Mouse (Mus musculus) hindbrain, embryonic 16.5 days (tissue): ENCODE measurements around the gene Itpka. TPM values are rescaled to one million over a fixed set of nuclear protein-coding genes. Genes with fewer than 3 reads are reported as not detected.
A peak's percentile ranks its signal among the peaks of the same experiment; 100 is the strongest.

Source experiments
- ATAC-seq: fragments of 200-750 bp; cut with Nextera tagmentation; 2 replicates; pipeline ENCODE4 v1.8.0; 2017; ENCODE audit warnings: moderate TSS enrichment, moderate library complexity
- H3K27ac ChIP-seq: fragments of 300-500 bp; sonication (generic); 2 replicates; pipeline ENCODE4 v1.5.1; 2014; ENCODE audit warnings: low read depth, mild to moderate bottlenecking, control low read depth, low read length, moderate library complexity
- H3K27me3 ChIP-seq: fragments of 300-500 bp; sonication (generic); replicated peaks from 2 replicates; pipeline ENCODE4 v1.6.1; 2014; ENCODE audit warnings: low read length; ENCODE audit not compliant: control insufficient read depth, insufficient read depth
- H3K36me3 ChIP-seq: fragments of 300-500 bp; sonication (generic); 2 replicates; pipeline ENCODE4 v1.6.1; 2014; ENCODE audit warnings: mild to moderate bottlenecking, low read length, moderate library complexity, mixed read lengths; ENCODE audit not compliant: control insufficient read depth, insufficient read depth
- H3K4me1 ChIP-seq: fragments of 300-500 bp; sonication (generic); 2 replicates; pipeline ENCODE4 v1.6.1; 2014; ENCODE audit warnings: low read depth, low read length; ENCODE audit not compliant: control insufficient read depth, insufficient read depth
- H3K4me2 ChIP-seq: fragments of 300-500 bp; sonication (generic); 2 replicates; pipeline ENCODE4 v1.6.1; 2014; ENCODE audit warnings: mild to moderate bottlenecking, low read length, control low read depth, moderate library complexity
- H3K4me3 ChIP-seq: fragments of 300-500 bp; sonication (generic); 2 replicates; pipeline ENCODE4 v1.5.1; 2014; ENCODE audit warnings: mild to moderate bottlenecking, low read length, control low read depth, moderate library complexity
- H3K9ac ChIP-seq: fragments of 300-500 bp; sonication (generic); 2 replicates; pipeline ENCODE4 v1.6.1; 2014; ENCODE audit warnings: low read depth, mild to moderate bottlenecking, control low read depth, low read length, moderate library complexity
- H3K9me3 ChIP-seq: fragments of 300-500 bp; sonication (generic); 2 replicates; pipeline ENCODE4 v1.6.1; 2014; ENCODE audit warnings: mild to moderate bottlenecking, low read length, moderate library complexity; ENCODE audit not compliant: control insufficient read depth
- WGBS: fragments of 180-500 bp; shearing (Covaris S2); extraction: QIAGEN DNeasy Blood & Tissue Kit; methylation state at CpG from one replicate; pipeline ENCODE4 v1.1.7; 2014; 5-methylcytosine and 5-hydroxymethylcytosine counted together
- polyA plus RNA-seq: library from polyadenylated mRNA; unstranded; fragments of >200 nt; fragmentation: Nextera tagmentation; extraction: Ambion mirVana; gene quantifications from 2 replicates; pipeline ENCODE4 v1.2.1, GENCODE M21; 2015

Gene Itpka
- polyA plus RNA-seq, 1 experiment from 2014 or later: 0.54 TPM

- Histone ChIP-seq H3K27me3 (peaks cover 31% of the 10 kb centered on the region), H3K4me1 (peaks cover 13% of the 10 kb centered on the region), H3K27ac (no peak overlapping the region), H3K36me3 (peaks cover 9% of the 10 kb centered on the region), H3K4me2 (no peak overlapping the region), H3K4me3 (no peak overlapping the region), H3K9me3 (no peaks in the 10 kb centered on the region), H3K9ac (no peak overlapping the region)
- ATAC-seq: no peak
- WGBS: 74% methylated on average over 1 of the region's 1 CpGs
Measured at GRCm38 (mm10) chr2:119762276-119762675, 20.1 kb downstream of the Itpka start.

- Histone ChIP-seq H3K9me3 (no peaks in the 10 kb centered on the region), H3K4me2 (no peak overlapping the region), H3K27ac (no peak overlapping the region), H3K9ac (no peak overlapping the region), H3K4me3 (no peak overlapping the region), H3K4me1 (no peaks in the 10 kb centered on the region; the same call in 1 of the 2 replicates), H3K36me3 (peaks cover 17% of the 10 kb centered on the region), H3K27me3 (peaks cover 19% of the 10 kb centered on the region)
- 75% methylated on average over 4 of the region's 4 CpGs for WGBS
- no peak for ATAC-seq
Measured at GRCm38 (mm10) chr2:119763924-119764323, 21.8 kb downstream of the Itpka start.

DNA sequence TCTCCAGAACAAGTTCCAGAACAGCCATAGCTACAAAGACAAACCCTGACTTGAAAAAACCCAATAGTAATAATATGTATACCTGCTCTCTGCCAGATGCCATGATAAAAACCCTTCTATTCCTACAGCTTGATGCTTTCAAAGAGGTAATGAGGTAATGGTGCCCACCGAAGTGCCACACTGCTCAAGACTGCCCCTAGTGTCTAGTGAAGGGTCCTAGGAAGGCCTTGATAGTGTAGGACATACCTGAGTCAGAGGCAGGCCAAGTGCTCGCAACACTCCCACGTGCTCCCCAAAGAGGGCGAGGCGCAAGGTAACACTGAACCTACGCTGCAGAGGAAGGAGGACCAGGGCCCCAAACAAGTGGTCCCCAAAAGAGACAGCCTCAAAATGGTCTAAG, 25.1 kb downstream of the Itpka start:
- Histone ChIP-seq H3K9me3 (no peaks in the 10 kb centered on the region), H3K27me3 (no peaks in the 10 kb centered on the region)
- 94% methylated on average over 6 of the region's 6 CpGs for WGBS

DNA sequence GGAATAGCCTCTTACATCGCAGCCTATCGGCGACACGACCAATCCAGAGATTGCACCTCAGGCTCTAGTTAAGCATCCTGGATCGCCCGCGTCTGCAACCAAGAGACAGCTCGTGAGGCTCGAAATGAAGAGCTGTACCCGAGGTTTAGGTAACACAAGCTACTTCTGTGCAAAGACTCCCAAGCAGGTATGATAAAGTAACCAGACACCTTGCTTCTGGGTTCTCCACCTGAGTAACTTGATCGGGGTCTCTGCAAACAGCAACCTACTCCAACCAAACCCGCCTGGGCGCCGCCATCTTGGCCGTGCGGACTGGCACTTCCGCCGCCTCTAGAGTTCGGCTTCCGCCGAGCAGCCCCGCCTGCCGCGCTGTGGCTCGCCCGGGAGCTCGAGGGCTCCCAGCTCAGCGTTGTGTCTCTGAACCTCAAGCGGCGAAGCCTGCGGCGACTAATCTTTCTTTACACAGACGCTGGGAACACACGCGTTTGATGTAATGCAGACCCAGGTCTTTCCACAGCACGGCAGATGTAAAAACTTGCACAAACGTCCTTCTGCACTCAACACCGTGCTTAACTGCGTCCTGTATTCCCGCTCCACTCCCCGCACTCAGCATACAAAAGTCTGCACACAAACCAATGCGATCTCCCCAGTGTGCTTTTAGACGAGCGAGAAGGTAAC, 45.2 kb downstream of the Itpka start, which contains the start of gene Rpap1:
Gene Rpap1 (minus strand): TSS at position 332 of the 678 bp plus-strand sequence.
- H3K27me3 ChIP-seq: no peaks in the 10 kb centered on the region
- H3K4me2 ChIP-seq: peak within 1 kb of the TSS; percentile 71
- peaks cover 4% of the 10 kb centered on the region for H3K36me3 ChIP-seq
- H3K4me1 ChIP-seq: peaks cover 11% of the 10 kb centered on the region
- peak within 1 kb of the TSS; percentile 84 for H3K27ac ChIP-seq
- H3K4me3 ChIP-seq: peak within 1 kb of the TSS; percentile 49
- H3K9ac ChIP-seq: peak within 1 kb of the TSS; percentile 75
- H3K9me3 ChIP-seq: no peaks in the 10 kb centered on the region
- under 1% methylated on average over 44 of the region's 44 CpGs for WGBS
- peak; percentile 99 for ATAC-seq

More for the DNA sequence above, 25.1 kb downstream of the Itpka start:
- H3K4me1 ChIP-seq: no peaks in the 10 kb centered on the region
- H3K9ac ChIP-seq: no peak overlapping the region
- H3K27ac ChIP-seq: no peak overlapping the region
- no peak overlapping the region for H3K4me3 ChIP-seq
- ATAC-seq: no peak
- no peak overlapping the region for H3K4me2 ChIP-seq
- peaks cover 29% of the 10 kb centered on the region for H3K36me3 ChIP-seq

GRCm38 (mm10) chr2:119789996-119790395, 47.9 kb downstream of the Itpka start:
- WGBS: 97% methylated on average over 2 of the region's 2 CpGs

GRCm38 (mm10) chr2:119797279-119797783, 55.2 kb downstream of the Itpka start, which contains the start of gene Tyro3:
Gene Tyro3 (plus strand): TSS chr2:119797733.
- H3K4me3 ChIP-seq: no peak within 1 kb of the TSS
- H3K4me1 ChIP-seq: peaks cover 10% of the 10 kb centered on the region
- ATAC-seq: no peak
- H3K4me2 ChIP-seq: no peak within 1 kb of the TSS
- H3K9me3 ChIP-seq: no peaks in the 10 kb centered on the region
- 70% methylated on average over 5 of the region's 5 CpGs for WGBS
- H3K27ac ChIP-seq: no peak within 1 kb of the TSS
- no peak within 1 kb of the TSS for H3K9ac ChIP-seq
- H3K27me3 ChIP-seq: peaks cover 2% of the 10 kb centered on the region; the same call in 1 of the 2 replicates
- H3K36me3 ChIP-seq: no peaks in the 10 kb centered on the region

More at GRCm38 (mm10) chr2:119789996-119790395, 47.9 kb downstream of the Itpka start:
- H3K4me3 ChIP-seq: no peak overlapping the region
- no peaks in the 10 kb centered on the region for H3K36me3 ChIP-seq
- H3K4me2 ChIP-seq: no peak overlapping the region
- H3K27me3 ChIP-seq: no peaks in the 10 kb centered on the region
- ATAC-seq: no peak
- peaks cover 11% of the 10 kb centered on the region for H3K4me1 ChIP-seq
- no peak overlapping the region for H3K9ac ChIP-seq
- H3K9me3 ChIP-seq: no peaks in the 10 kb centered on the region
- no peak overlapping the region for H3K27ac ChIP-seq

DNA sequence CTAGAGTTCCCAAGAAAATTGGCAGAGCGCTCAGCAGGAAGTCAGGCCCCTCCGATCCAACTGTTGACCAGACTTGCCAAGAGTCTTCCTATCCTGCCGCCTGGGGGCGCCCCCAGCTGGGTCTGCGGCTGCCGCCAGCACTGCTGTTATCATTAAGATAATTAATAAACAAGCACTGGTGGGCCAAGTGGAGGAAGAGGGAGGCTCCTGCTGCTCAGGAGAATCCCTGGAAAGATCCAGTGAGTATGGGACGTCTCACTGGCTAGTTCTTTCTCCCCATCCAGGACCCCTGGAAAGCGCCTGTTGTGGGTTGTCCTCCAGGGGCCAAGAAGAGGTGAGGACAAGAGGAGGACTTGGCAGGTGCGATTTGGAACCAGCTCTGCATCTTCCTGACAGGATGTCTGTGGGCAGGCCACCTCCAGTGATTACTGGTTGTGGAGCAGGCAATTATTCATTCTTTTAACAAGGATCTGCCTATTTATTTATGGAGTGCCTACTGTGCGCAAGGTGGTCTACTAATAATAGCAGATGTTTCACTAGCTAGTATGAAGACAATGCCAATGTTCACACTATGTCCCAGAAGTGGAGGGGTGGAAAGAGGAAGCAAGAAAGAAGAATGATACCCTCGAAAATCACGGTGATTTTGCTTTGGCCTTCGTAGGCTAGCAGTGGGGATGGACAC, 56.2 kb downstream of the Itpka start:
- no peak for ATAC-seq
- WGBS: 10% methylated on average over 13 of the region's 13 CpGs
- H3K4me1 ChIP-seq: peaks cover 17% of the 10 kb centered on the region
- no peak overlapping the region for H3K27ac ChIP-seq
- no peak overlapping the region; the same call in 1 of the 2 replicates for H3K4me3 ChIP-seq
- H3K4me2 ChIP-seq: peak overlapping the region; percentile 96; the same call in 1 of the 2 replicates
- no peaks in the 10 kb centered on the region for H3K9me3 ChIP-seq
- H3K27me3 ChIP-seq: peaks cover 2% of the 10 kb centered on the region; the same call in 1 of the 2 replicates
- H3K9ac ChIP-seq: no peak overlapping the region
- no peaks in the 10 kb centered on the region; the same call in 1 of the 2 replicates for H3K36me3 ChIP-seq

GRCm38 (mm10) chr2:119799181-119799960, 57.2 kb downstream of the Itpka start:
- H3K27me3 ChIP-seq: peaks cover 2% of the 10 kb centered on the region; the same call in 1 of the 2 replicates
- H3K4me2 ChIP-seq: peak overlapping the region; percentile 96
- under 1% methylated on average over 46 of the region's 89 CpGs for WGBS

More at GRCm38 (mm10) chr2:119799181-119799960, 57.2 kb downstream of the Itpka start:
- Histone ChIP-seq H3K9me3 (no peaks in the 10 kb centered on the region), H3K36me3 (no peaks in the 10 kb centered on the region; the same call in 1 of the 2 replicates), H3K4me3 (peak overlapping the region; percentile 66), H3K4me1 (peaks cover 23% of the 10 kb centered on the region), H3K27ac (peak overlapping the region; percentile 62; the same call in 1 of the 2 replicates), H3K9ac (peak overlapping the region; percentile 81)
- peak; percentile 75 for ATAC-seq
